Mouse (Mus musculus) liver, postnatal 0 days (tissue): ENCODE results near the gene Metap2. TPM values are rescaled to one million over a fixed set of nuclear protein-coding genes. Genes with fewer than 3 reads are reported as not detected.

Experiments used
- ATAC-seq: fragments of 200-750 bp; cut with Nextera tagmentation; 2 replicates; pipeline ENCODE4 v1.8.0; 2017; ENCODE audit warnings: mild to moderate bottlenecking, moderate library complexity
- DNase-seq: peaks from one replicate; pipeline ENCODE4 v3.0.0-alpha.2; 2016
- H3K27ac ChIP-seq: fragments of 300-500 bp; sonication (generic); 2 replicates; pipeline ENCODE4 v1.5.1; 2014; ENCODE audit warnings: antibody characterized with exemption, moderate library complexity, mild to moderate bottlenecking, low read depth
- H3K27me3 ChIP-seq: fragments of 300-500 bp; sonication (generic); 2 replicates; pipeline ENCODE4 v1.6.1; 2014; ENCODE audit warnings: low read length, control low read depth, mixed read lengths; ENCODE audit not compliant: insufficient read depth
- H3K36me3 ChIP-seq: fragments of 300-500 bp; sonication (generic); replicated peaks from 2 replicates; pipeline ENCODE4 v1.6.1; 2014; ENCODE audit warnings: mild to moderate bottlenecking, control low read depth, low read length, moderate library complexity, mixed read lengths; ENCODE audit not compliant: insufficient read depth
- H3K4me1 ChIP-seq: fragments of 300-500 bp; sonication (generic); 2 replicates; pipeline ENCODE4 v1.6.1; 2014; ENCODE audit warnings: antibody characterized with exemption, mild to moderate bottlenecking, control low read depth; ENCODE audit not compliant: insufficient read depth
- H3K4me2 ChIP-seq: fragments of 300-500 bp; sonication (generic); 2 replicates; pipeline ENCODE4 v1.6.1; 2014; ENCODE audit warnings: low read depth, mild to moderate bottlenecking, low read length, moderate library complexity, mixed read lengths
- H3K4me3 ChIP-seq: fragments of 300-500 bp; sonication (generic); 2 replicates; pipeline ENCODE4 v1.5.1; 2014; ENCODE audit warnings: low read depth, low read length
- H3K9ac ChIP-seq: fragments of 300-500 bp; sonication (generic); replicated peaks from 2 replicates; pipeline ENCODE4 v1.6.1; 2014; ENCODE audit warnings: mild to moderate bottlenecking, moderate library complexity
- H3K9me3 ChIP-seq: fragments of 300-500 bp; sonication (generic); 2 replicates; pipeline ENCODE4 v1.6.1; 2016; ENCODE audit warnings: mild to moderate bottlenecking, control low read depth, low read length, mixed read lengths
- CTCF ChIP-seq: sonication (generic); IDR thresholded peaks from 2 replicates; pipeline ENCODE4 v1.5.1; 2016; ENCODE audit warnings: antibody characterized with exemption, low read depth
- EP300 ChIP-seq: IDR thresholded peaks from 2 replicates; pipeline ENCODE4 v1.6.1; 2016; ENCODE audit warnings: antibody characterized with exemption, low read depth, mild to moderate bottlenecking
- whole genome bisulfite sequencing: fragments of 180-500 bp; shearing (Covaris S2); extraction: QIAGEN DNeasy Blood & Tissue Kit; methylation state at CpG from one replicate; pipeline ENCODE4 v1.1.7; 2014; ENCODE audit not compliant: insufficient replicate concordance; 5-methylcytosine and 5-hydroxymethylcytosine counted together
- polyA plus RNA-seq: library from polyadenylated mRNA; unstranded; fragments of >200 nt; fragmentation: Nextera tagmentation; extraction: Ambion mirVana; gene quantifications from 2 replicates; pipeline ENCODE4 v1.2.1, GENCODE M21; 2015

Metap2 gene
- 140 and 150 TPM in 2 replicates for polyA plus RNA-seq

DNA sequence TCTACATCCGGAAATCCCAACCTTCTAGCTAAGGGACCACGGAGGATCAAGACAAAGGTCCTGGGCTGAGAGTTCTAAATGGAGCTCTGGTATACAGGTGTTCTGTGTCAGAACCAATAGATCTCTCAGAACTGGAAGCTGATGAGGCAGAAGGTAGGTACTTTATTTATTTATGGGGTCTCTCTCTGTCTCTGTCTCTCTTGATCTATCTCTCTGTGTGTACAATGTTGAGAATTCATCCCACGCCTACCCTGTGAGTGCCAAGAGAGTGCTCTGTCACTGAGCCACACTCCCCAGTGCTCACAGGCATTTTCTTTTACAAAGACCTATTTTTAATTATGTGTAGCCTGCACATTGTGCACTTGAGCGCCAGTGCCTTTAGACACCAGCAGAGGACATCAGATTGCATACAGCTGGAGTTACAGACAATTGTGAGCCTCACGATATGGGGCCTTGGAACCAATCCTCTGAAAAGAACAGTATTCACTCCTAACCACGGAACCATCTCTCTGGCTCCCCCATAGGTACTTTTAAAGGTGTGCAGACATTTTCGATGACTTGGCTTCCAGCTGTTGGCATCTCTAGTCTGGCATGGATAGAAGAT lies at the start of gene Metap2:
TSS of gene Metap2 (minus strand) at position 51 of the 604 bp plus-strand sequence.
- DNase-seq, result no peak
- Histone ChIP-seq H3K4me2 (no peak within 1 kb of the TSS), H3K9ac (no peak within 1 kb of the TSS), H3K9me3 (no peaks in the 10 kb centered on the region), H3K27me3 (no peaks in the 10 kb centered on the region), H3K4me3 (no peak within 1 kb of the TSS), H3K36me3 (no peaks in the 10 kb centered on the region), H3K27ac (no peak within 1 kb of the TSS), H3K4me1 (peaks cover 9% of the 10 kb centered on the region)
- 70% methylated on average over 7 of the region's 7 CpGs for WGBS
- ATAC-seq, result no peak
- no peak for TF ChIP-seq EP300
- TF ChIP-seq CTCF, result peak; percentile 30

- peak overlapping the region; percentile 54 for H3K4me2 ChIP-seq
- no peaks in the 10 kb centered on the region for H3K9me3 ChIP-seq
- WGBS, result 48% methylated on average over 9 of the region's 9 CpGs
- ATAC-seq, result peak; percentile 94
- TF ChIP-seq CTCF, result no peak
- TF ChIP-seq EP300, result 0 out of 2 replicates have a peak, but pooled peaks have one; percentile 17
- no peaks in the 10 kb centered on the region for H3K27me3 ChIP-seq
- H3K4me3 ChIP-seq, result 0 out of 2 replicates have a peak overlapping the region, but pooled peaks have one; percentile 4
- DNase-seq, result peak; percentile 32
- peaks cover 15% of the 10 kb centered on the region for H3K4me1 ChIP-seq
- H3K36me3 ChIP-seq, result no peaks in the 10 kb centered on the region
- H3K9ac ChIP-seq, result no peak overlapping the region
- peak overlapping the region; percentile 66 for H3K27ac ChIP-seq
Measured at GRCm38 (mm10) chr10:93945843-93946499, 49.1 kb upstream of the Metap2 start.

DNA sequence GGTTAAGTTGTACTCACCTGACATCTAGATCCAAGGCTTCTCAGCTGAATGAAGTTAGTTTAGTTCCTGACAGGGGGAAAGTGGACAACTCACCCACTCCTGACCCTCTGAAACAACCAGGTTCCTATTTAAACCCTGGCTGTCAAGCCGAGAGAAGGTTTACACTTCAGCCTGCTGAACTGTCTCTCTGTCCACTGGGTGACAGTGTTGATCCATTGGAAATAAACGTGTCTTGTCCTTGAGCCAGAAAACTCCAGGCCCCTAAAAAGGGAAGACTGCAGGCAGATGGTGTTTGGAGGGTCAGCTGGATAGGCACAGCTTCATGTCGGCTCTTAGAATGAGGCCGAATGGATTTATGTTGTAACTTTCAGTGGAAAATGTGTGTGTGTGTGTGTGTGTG lies 48.5 kb upstream of the Metap2 start:
- 35% methylated on average over 4 of the region's 4 CpGs for WGBS

DNA sequence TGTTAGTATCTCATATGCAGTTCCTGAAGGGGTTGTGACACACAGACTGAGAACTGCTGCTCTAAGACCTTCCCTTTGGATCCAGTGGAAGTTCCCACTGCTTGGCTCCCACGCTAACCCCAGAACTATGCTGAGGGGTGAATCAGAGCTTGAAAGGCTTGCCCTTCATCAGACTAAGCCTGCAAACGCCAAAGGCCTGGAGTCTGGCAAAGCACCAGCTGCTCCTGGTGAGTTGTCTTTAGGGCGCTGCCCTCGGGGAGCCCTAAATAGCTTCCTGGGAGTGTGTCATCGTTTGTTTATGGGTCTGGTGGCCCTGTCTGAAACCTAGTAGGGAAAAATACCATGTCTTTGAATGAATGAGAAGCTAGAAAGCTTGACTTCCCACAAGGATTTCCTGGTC lies 47.3 kb upstream of the Metap2 start:
- TF ChIP-seq EP300 (no peak), CTCF (no peak)
- H3K4me1 ChIP-seq, result peaks cover 15% of the 10 kb centered on the region
- H3K27ac ChIP-seq, result no peak overlapping the region
- DNase-seq, result no peak
- no peak overlapping the region for H3K4me2 ChIP-seq
- H3K9ac ChIP-seq, result no peak overlapping the region
- H3K27me3 ChIP-seq, result no peaks in the 10 kb centered on the region
- H3K36me3 ChIP-seq, result no peaks in the 10 kb centered on the region
- whole genome bisulfite sequencing, result 49% methylated on average over 5 of the region's 5 CpGs
- no peak overlapping the region for H3K4me3 ChIP-seq
- H3K9me3 ChIP-seq, result no peaks in the 10 kb centered on the region
- no peak for ATAC-seq

More for the DNA sequence above, 48.5 kb upstream of the Metap2 start:
- no peaks in the 10 kb centered on the region for H3K9me3 ChIP-seq
- peaks cover 15% of the 10 kb centered on the region for H3K4me1 ChIP-seq
- DNase-seq, result peak; percentile 27
- peak overlapping the region; percentile 66 for H3K27ac ChIP-seq
- ATAC-seq, result peak; percentile 74
- no peaks in the 10 kb centered on the region for H3K36me3 ChIP-seq
- 0 out of 2 replicates have a peak overlapping the region, but pooled peaks have one; percentile 4 for H3K4me3 ChIP-seq
- no peaks in the 10 kb centered on the region for H3K27me3 ChIP-seq
- H3K9ac ChIP-seq, result no peak overlapping the region
- H3K4me2 ChIP-seq, result peak overlapping the region; percentile 54
- no peak for TF ChIP-seq EP300
- peak; percentile 92 for TF ChIP-seq CTCF

DNA sequence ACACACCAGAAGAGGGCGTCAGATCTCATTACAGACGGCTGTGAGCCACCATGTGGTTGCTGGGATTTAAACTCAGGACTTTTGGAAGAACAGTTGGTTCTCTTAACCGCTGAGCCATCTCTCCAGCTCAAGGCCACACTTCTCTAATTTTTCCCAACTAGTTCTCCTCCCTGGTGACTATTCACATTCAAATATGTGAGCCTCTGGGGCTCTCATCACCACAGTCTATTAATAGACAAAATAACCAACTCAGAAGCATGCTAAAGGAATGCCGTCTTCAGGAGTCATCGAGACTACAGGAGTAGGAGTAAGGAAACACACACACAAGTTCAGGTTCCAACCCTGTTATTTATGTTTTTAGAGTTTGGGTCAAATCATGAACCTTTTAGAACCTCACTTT lies 43.4 kb upstream of the Metap2 start:
- Histone ChIP-seq H3K4me1 (peaks cover 7% of the 10 kb centered on the region), H3K9me3 (no peaks in the 10 kb centered on the region), H3K36me3 (no peaks in the 10 kb centered on the region), H3K4me3 (no peak overlapping the region), H3K27me3 (no peaks in the 10 kb centered on the region), H3K4me2 (no peak overlapping the region), H3K27ac (no peak overlapping the region), H3K9ac (no peak overlapping the region)
- ATAC-seq (no peak), DNase-seq (no peak)
- TF ChIP-seq CTCF (no peak), EP300 (no peak)
- 75% methylated on average over 5 of the region's 5 CpGs for WGBS

DNA sequence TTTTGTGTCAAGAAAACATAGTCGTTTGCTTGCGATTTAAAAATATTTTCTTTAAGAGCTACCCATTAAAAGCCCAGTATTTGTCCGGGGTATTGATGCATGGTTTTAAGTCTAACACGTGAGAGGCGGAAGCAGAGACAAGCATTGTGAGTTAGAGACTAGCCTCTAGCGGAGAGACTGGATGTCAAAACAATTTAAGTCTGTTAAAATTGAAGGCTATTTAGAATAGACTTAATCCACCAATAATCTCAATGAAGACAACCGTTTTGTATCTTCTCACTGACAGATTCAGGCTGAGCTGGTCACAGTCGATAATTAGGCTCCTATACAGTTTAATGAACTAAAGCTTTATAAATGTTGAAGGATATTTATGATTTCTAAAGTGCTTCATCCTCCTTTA lies 42.8 kb upstream of the Metap2 start:
- no peak overlapping the region for H3K4me2 ChIP-seq
- H3K4me3 ChIP-seq, result no peak overlapping the region
- DNase-seq (no peak), ATAC-seq (no peak)
- H3K9me3 ChIP-seq, result no peaks in the 10 kb centered on the region
- H3K4me1 ChIP-seq, result peaks cover 4% of the 10 kb centered on the region; the same call in 1 of the 2 replicates
- 86% methylated on average over 8 of the region's 8 CpGs for WGBS
- H3K9ac ChIP-seq, result no peak overlapping the region
- no peaks in the 10 kb centered on the region for H3K27me3 ChIP-seq
- TF ChIP-seq EP300, result no peak
- no peak for TF ChIP-seq CTCF
- no peaks in the 10 kb centered on the region for H3K36me3 ChIP-seq
- H3K27ac ChIP-seq, result no peak overlapping the region
